Mouse (Mus musculus): ENCODE measurements around the gene Galns.

- TF ChIP-seq POLR2A (IDR thresholded peaks at IDR 0.05; ENCODE audit: low read depth, low read length) (no peak), CTCF (IDR thresholded peaks at IDR 0.05; ENCODE audit: extremely low read depth, insufficient read length, insufficient replicate concordance, low read depth, low read length) (no peak)
These were observed 47.5 kb upstream of the Galns start for GRCm38 (mm10) chr8:122658807-122659160.
